Mouse (Mus musculus): Measurements from ENCODE around the gene Slc22a8.

- TF ChIP-seq POLR2A (IDR thresholded peaks at IDR 0.05; ENCODE audit: extremely low read depth, insufficient read depth, low read length) (no peak), CTCF (IDR thresholded peaks at IDR 0.05; ENCODE audit: extremely low read depth, insufficient read depth, low read length) (no peak)
Measured at GRCm38 (mm10) chr19:8592873-8593408, 1.9 kb downstream of the Slc22a8 start.

All from cortical plate, adult 2 months (tissue).